Mouse (Mus musculus) heart, postnatal 0 days (tissue): ENCODE results near the gene Dgkz.

Experiments used
- CTCF ChIP-seq: IDR thresholded peaks from 2 replicates; pipeline ENCODE4 v1.5.1; 2016; ENCODE audit warnings: antibody characterized with exemption, control low read depth, low read depth
- EP300 ChIP-seq: IDR thresholded peaks from 2 replicates; pipeline ENCODE4 v1.6.1; 2016; ENCODE audit warnings: antibody characterized with exemption, low read depth

- TF ChIP-seq EP300 (no peak), CTCF (no peak)
Observed at GRCm38 (mm10) chr2:91997905-91998608, 22.4 kb upstream of the Dgkz start.
